Mouse (Mus musculus) intestine, embryonic 15.5 days (tissue): ENCODE measurements around the gene Slc26a6. TPM values are rescaled to one million over a fixed set of nuclear protein-coding genes. Genes with fewer than 3 reads are reported as not detected.

ENCODE experiments used
- ATAC-seq: fragments of 200-750 bp; cut with Nextera tagmentation; 2 replicates; pipeline ENCODE4 v1.8.0; 2017; ENCODE audit warnings: moderate TSS enrichment, moderate library complexity
- H3K27ac ChIP-seq: fragments of 300-500 bp; sonication (generic); 2 replicates; pipeline ENCODE4 v1.5.1; 2015; ENCODE audit warnings: mild to moderate bottlenecking, inconsistent platforms
- H3K27me3 ChIP-seq: fragments of 300-500 bp; sonication (generic); replicated peaks from 2 replicates; pipeline ENCODE4 v1.6.1; 2015; ENCODE audit warnings: inconsistent platforms
- H3K36me3 ChIP-seq: fragments of 300-500 bp; sonication (generic); 2 replicates; pipeline ENCODE4 v1.6.1; 2015; ENCODE audit warnings: inconsistent platforms
- H3K4me1 ChIP-seq: fragments of 300-500 bp; sonication (generic); replicated peaks from 2 replicates; pipeline ENCODE4 v1.6.1; 2015; ENCODE audit warnings: inconsistent platforms
- H3K4me2 ChIP-seq: fragments of 300-500 bp; sonication (generic); replicated peaks from 2 replicates; pipeline ENCODE4 v1.6.1; 2015; ENCODE audit warnings: mild to moderate bottlenecking, inconsistent platforms
- H3K4me3 ChIP-seq: fragments of 300-500 bp; sonication (generic); replicated peaks from 2 replicates; pipeline ENCODE4 v1.5.1; 2015; ENCODE audit warnings: inconsistent platforms
- H3K9ac ChIP-seq: fragments of 300-500 bp; sonication (generic); 2 replicates; pipeline ENCODE4 v1.6.1; 2015; ENCODE audit warnings: inconsistent platforms
- H3K9me3 ChIP-seq: fragments of 300-500 bp; sonication (generic); 2 replicates; pipeline ENCODE4 v1.6.1; 2016; ENCODE audit warnings: inconsistent platforms
- WGBS: fragments of 180-500 bp; shearing (Covaris S2); methylation state at CpG from one replicate; pipeline ENCODE4 v1.1.7; 2015; 5-methylcytosine and 5-hydroxymethylcytosine counted together
- polyA plus RNA-seq: library from polyadenylated mRNA; unstranded; fragments of >200 nt; fragmentation: Nextera tagmentation; extraction: Ambion mirVana; gene quantifications from 2 replicates; pipeline ENCODE4 v1.2.1, GENCODE M21; 2015

Gene Slc26a6
- polyA plus RNA-seq, 1 experiment from 2014 or later = 36.1 TPM

DNA sequence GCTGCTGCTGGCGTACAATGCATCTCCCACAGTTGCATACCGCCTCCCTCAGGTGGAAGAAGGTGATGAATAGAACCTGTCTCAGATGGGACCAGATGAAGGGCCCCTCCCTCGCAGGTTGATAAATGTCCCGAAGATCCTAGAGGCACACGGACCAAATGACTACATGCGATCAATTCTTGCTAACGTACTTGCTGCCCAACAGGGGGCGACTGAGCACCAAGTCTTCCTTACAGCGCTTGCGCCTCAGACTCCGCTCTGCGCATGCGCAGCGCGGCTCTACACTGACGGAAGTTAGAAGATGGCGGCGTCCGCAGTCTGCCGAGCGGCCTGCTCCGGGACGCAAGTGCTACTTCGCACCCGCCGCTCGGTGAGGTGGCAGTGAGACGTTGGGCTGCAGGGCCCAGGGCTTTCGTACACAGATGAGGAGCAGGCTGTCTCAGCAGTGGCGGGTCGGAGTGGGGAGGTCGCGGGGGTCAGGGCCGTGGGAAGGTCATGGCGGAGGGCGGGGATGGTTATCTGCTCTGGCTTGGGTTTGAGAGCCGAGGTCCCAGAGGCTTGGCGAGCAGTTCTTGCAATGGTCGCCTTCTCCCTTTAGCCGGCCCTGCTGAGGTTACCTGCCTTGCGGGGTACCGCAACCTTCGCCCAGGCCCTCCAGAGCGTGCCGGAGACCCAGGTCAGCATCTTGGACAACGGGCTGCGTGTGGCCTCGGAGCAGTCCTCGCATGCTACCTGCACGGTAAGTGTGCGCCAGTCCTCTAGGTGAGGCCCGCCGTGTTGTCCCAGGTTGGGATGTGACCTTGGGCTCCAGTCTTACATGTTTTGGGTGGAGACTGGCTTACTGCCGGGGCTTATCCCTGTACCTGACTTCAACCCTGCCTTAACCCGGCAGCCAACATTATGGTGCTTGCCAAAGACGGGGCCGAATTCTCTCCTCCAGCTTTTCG is 83.6 kb downstream of the Slc26a6 start, which contains the start of gene Uqcrc1:
Gene Uqcrc1, plus strand, starts transcription at position 216 of the 947 bp plus-strand sequence.
- ATAC-seq = peak; percentile 95
- Histone ChIP-seq H3K4me1 (peaks cover 4% of the 10 kb centered on the region; the same call in 1 of the 2 replicates), H3K4me3 (peak within 1 kb of the TSS; percentile 67), H3K36me3 (peaks cover 18% of the 10 kb centered on the region), H3K27ac (peak within 1 kb of the TSS; percentile 32), H3K9me3 (no peaks in the 10 kb centered on the region), H3K9ac (peak within 1 kb of the TSS; percentile 74), H3K27me3 (no peaks in the 10 kb centered on the region), H3K4me2 (peak within 1 kb of the TSS; percentile 59)
- WGBS = 1% methylated on average over 58 of the region's 58 CpGs

DNA sequence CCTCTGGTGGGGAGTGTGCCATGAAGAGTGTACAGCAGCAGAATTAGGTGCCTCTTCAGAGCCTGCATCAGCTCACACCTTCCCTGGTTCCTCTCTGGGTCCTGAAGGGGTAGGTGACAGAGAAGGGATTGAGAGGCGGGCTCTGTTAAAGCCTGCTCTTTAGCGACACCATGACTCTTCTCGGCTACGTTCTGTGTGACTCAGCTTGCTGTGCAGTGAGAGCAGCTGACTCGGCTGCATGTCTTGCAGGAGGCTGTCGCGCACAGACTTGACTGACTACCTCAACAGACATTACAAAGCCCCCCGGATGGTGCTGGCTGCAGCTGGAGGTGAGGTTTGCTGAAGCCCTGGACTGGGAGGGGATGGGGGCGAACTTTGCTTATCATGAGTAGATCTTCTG is 92.0 kb downstream of the Slc26a6 start:
- 84% methylated on average over 9 of the region's 9 CpGs for WGBS
- Histone ChIP-seq H3K4me3 (no peak overlapping the region), H3K27ac (no peak overlapping the region), H3K4me1 (no peaks in the 10 kb centered on the region), H3K9me3 (no peaks in the 10 kb centered on the region), H3K4me2 (no peak overlapping the region), H3K36me3 (peaks cover 53% of the 10 kb centered on the region), H3K9ac (no peak overlapping the region), H3K27me3 (no peaks in the 10 kb centered on the region)
- no peak for ATAC-seq

DNA sequence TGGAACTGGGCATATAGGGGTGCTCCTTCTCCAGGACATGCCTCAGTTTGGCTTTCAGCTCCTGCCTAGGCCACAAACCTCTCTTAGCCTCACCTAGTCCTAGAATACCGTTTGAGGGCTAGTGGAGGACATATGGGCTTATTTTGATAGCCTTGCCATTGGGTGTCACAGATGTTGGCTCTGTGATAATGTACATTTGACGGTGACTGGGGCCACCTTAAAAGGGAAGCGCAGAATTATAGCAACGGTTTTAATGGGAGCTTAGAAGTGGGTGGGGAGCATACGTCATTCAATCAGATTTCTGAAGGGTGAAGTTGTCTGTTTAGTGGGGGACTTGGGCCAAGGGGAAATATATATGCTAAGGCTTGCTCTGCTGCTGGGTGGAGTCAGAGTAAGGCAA is 92.5 kb downstream of the Slc26a6 start:
- Histone ChIP-seq H3K27ac (no peak overlapping the region), H3K36me3 (peaks cover 57% of the 10 kb centered on the region), H3K4me1 (no peaks in the 10 kb centered on the region), H3K4me2 (no peak overlapping the region), H3K9ac (no peak overlapping the region), H3K27me3 (no peaks in the 10 kb centered on the region), H3K9me3 (no peaks in the 10 kb centered on the region), H3K4me3 (no peak overlapping the region)
- 82% methylated on average over 5 of the region's 5 CpGs for WGBS
- no peak for ATAC-seq

DNA sequence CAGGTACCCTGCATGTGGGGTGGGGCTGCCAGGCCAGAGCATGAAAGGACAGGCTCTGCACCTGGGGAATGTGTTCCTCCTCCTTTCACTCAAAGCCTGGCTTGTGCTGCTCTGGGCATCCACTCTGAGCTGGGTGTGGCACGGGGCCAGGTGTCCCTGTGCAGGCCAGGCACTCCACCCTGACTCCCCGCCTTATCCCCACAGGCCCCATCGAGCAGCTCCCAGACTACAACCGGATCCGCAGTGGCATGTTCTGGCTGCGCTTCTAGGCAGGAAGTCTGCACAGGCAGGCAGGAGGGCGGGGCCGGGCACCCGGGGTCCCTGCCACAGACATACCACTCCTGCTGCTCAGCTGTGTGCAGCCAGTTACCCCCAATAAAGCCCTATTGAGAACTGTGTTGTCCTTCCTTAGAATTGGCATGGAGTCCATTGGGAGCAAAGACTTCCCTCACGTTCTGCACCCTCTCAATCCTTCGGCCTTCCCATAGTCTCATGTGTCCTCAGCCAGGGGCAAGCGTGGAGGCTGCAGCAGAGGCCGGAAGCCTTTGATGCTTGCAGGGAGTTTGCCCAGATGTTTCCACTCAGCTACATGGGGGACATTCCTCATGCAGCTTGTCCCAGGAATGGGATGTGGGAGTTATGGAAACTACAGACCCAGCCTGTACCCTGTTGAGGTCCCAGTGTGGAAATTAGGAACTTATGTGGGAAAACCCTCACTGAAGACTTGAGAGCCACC is 96.3 kb downstream of the Slc26a6 start:
- peak overlapping the region; percentile 22; the same call in 1 of the 2 replicates for H3K27ac ChIP-seq

DNA sequence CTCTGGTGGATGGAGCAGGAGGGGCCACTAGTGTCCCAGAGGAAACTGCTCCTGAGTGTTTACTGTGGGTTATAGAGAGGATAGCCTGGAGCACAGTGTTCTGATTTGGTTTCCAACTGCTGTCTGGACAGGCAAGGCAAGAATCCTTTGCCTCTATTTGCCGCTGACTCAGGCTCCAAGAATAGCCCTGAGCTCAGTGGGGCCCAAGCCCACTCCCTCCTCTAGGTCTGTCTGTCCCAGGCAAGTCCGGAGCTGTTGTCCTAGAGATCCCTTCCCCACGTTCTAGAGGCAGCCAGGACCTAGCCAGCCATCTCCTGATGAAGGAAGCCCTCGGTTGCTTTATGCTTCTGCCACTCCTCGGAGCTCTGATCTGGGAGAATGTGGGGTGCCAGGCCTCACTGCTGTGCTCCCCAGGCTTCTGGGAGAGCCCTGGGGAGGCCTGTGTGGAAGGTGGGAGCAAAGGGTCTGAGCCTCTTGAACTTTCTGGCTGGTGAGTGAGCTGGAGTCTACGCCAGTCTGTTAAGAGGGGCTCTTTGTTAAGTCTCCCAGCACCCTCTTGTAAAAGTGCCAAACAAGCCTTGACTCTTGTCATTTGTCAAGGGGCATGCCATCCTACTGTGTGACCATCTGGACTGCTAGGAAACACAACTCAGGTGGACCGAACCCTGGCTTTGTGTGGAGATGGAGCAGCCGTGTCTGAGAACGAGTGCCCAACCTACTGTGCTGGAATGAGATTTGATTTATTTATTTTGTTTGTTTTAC is 97.1 kb downstream of the Slc26a6 start:
- H3K4me3 ChIP-seq = no peak overlapping the region
- H3K36me3 ChIP-seq = peaks cover 33% of the 10 kb centered on the region
- peaks cover 12% of the 10 kb centered on the region for H3K27me3 ChIP-seq
- no peak overlapping the region for H3K9ac ChIP-seq
- H3K9me3 ChIP-seq = no peaks in the 10 kb centered on the region
- H3K4me2 ChIP-seq = no peak overlapping the region
- no peak overlapping the region for H3K27ac ChIP-seq
- WGBS = 85% methylated on average over 9 of the region's 9 CpGs
- no peaks in the 10 kb centered on the region; the same call in 1 of the 2 replicates for H3K4me1 ChIP-seq
- ATAC-seq = 0 out of 2 replicates have a peak, but pooled peaks have one; percentile 2

More for the DNA sequence above, 96.3 kb downstream of the Slc26a6 start:
- H3K27me3 ChIP-seq = peaks cover 12% of the 10 kb centered on the region
- no peaks in the 10 kb centered on the region; the same call in 1 of the 2 replicates for H3K4me1 ChIP-seq
- no peaks in the 10 kb centered on the region for H3K9me3 ChIP-seq
- peaks cover 39% of the 10 kb centered on the region for H3K36me3 ChIP-seq
- no peak overlapping the region for H3K4me2 ChIP-seq
- H3K9ac ChIP-seq = no peak overlapping the region
- WGBS = 72% methylated on average over 13 of the region's 13 CpGs
- H3K4me3 ChIP-seq = no peak overlapping the region
- ATAC-seq = peak; percentile 24; the same call in 1 of the 2 replicates

DNA sequence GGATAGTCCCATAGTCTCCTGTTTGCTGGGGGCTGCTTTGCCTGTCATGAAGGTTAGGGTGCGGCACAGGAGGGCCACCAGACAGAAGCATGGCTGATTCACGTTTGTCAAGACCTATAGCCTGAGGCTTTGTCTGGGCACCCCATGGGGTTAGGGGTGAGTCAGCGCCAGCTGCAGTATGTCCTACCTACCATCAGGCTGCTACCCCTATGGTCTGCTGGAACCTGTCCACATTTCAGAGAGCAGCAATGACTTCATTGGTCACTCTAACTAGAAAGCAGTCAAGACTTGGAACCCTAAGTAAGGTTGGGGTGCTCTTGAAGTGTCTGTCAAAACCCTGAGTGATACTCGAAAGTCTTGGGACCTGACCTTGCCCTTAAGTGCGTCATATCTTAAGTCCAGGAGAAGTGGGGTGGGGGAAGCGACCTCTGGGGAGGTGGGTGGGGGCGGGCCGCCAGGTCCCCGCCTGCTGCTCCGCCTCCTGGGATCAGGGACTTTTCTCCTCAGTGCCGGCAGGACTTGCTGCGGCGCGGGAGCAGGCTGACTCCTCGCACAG is 100.1 kb downstream of the Slc26a6 start, which contains the start of gene Col7a1:
Gene Col7a1, plus strand, starts transcription at position 506 of the 556 bp plus-strand sequence.
- ATAC-seq = no peak
- Histone ChIP-seq H3K27me3 (peaks cover 12% of the 10 kb centered on the region), H3K27ac (no peak within 1 kb of the TSS), H3K4me1 (no peaks in the 10 kb centered on the region; the same call in 1 of the 2 replicates), H3K9ac (no peak within 1 kb of the TSS), H3K4me3 (peak within 1 kb of the TSS; percentile 20; the same call in 1 of the 2 replicates), H3K9me3 (no peaks in the 10 kb centered on the region), H3K4me2 (peak within 1 kb of the TSS; percentile 51), H3K36me3 (peaks cover 7% of the 10 kb centered on the region)
- WGBS = 10% methylated on average over 15 of the region's 15 CpGs

DNA sequence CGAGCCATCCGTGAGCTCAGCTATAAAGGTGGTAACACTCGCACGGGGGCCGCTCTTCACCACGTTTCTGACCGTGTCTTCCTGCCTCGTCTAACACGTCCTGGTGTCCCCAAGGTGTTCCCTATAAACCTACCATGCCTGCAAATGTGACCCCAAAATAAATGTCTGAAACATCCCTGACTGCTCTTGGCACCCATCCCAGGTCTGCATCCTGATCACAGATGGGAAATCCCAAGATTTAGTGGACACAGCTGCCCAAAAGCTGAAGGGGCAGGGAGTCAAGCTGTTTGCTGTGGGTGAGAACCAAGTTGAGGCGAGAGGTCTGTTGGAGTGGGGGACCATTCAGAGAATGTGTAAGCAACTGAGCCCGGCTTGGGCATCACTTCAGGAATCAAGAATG is 102.2 kb downstream of the Slc26a6 start:
- Histone ChIP-seq H3K9me3 (no peaks in the 10 kb centered on the region), H3K36me3 (peaks cover 2% of the 10 kb centered on the region), H3K4me2 (no peak overlapping the region), H3K9ac (no peak overlapping the region), H3K4me3 (no peak overlapping the region), H3K27me3 (peaks cover 12% of the 10 kb centered on the region), H3K4me1 (no peaks in the 10 kb centered on the region; the same call in 1 of the 2 replicates), H3K27ac (no peak overlapping the region)
- no peak for ATAC-seq
- WGBS = 84% methylated on average over 11 of the region's 11 CpGs

DNA sequence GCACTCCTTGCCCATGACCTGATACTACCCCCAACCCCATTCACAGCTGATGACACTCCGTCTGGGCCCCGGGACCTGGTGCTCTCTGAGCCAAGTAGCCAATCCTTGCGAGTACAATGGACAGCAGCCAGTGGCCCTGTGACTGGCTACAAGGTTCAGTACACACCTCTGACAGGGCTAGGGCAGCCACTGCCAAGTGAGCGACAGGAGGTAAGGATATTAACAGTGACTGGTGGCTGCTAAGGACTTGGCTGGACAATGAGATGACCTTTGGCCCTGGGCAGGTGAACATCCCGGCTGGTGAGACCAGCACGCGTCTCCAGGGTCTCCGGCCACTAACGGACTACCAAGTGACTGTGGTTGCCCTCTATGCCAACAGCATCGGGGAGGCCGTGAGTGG is 102.8 kb downstream of the Slc26a6 start:
- Histone ChIP-seq H3K27me3 (peaks cover 12% of the 10 kb centered on the region), H3K4me2 (no peak overlapping the region), H3K4me3 (no peak overlapping the region), H3K27ac (no peak overlapping the region), H3K4me1 (no peaks in the 10 kb centered on the region; the same call in 1 of the 2 replicates), H3K36me3 (no peaks in the 10 kb centered on the region), H3K9me3 (no peaks in the 10 kb centered on the region), H3K9ac (no peak overlapping the region)
- WGBS = 87% methylated on average over 11 of the region's 11 CpGs
- ATAC-seq = no peak

Other genes with a start within 250 kb of the Slc26a6 start
- gene Arih2, start 203.9 kb upstream of the Slc26a6 start, polyA plus RNA-seq = 41.0 and 46.4 TPM in 2 replicates
- gene Slc25a20, start 191.2 kb upstream of the Slc26a6 start, polyA plus RNA-seq = 77.1 and 83.3 TPM in 2 replicates
- gene Prkar2a, start 164.0 kb upstream of the Slc26a6 start, polyA plus RNA-seq = 51.9 and 55.0 TPM in 2 replicates
- 62.6 and 65.0 TPM in 2 replicates for gene Ip6k2, start 69.5 kb upstream of the Slc26a6 start, polyA plus RNA-seq
- 10.4 and 12.0 TPM in 2 replicates for gene Nckipsd, start 44.9 kb upstream of the Slc26a6 start, polyA plus RNA-seq
- 0.64 and 1.3 TPM in 2 replicates for gene Celsr3, start 27.0 kb upstream of the Slc26a6 start, polyA plus RNA-seq
- gene Tmem89, start 61.3 kb downstream of the Slc26a6 start, polyA plus RNA-seq = 0.34 TPM in 1 of 2 replicates, not detected in the other
- 568 and 640 TPM in 2 replicates for gene Uqcrc1, start 83.3 kb downstream of the Slc26a6 start, polyA plus RNA-seq
- 0.85 and 2.4 TPM in 2 replicates for gene Col7a1, start 100.3 kb downstream of the Slc26a6 start, polyA plus RNA-seq
- not detected in 2 replicates for gene Ucn2, start 132.7 kb downstream of the Slc26a6 start, polyA plus RNA-seq
- 11.5 and 17.0 TPM in 2 replicates for gene Pfkfb4, start 138.5 kb downstream of the Slc26a6 start, polyA plus RNA-seq
- gene Shisa5, start 185.3 kb downstream of the Slc26a6 start, polyA plus RNA-seq = 112 and 121 TPM in 2 replicates
- 12.5 and 13.4 TPM in 2 replicates for gene Trex1, start 206.5 kb downstream of the Slc26a6 start, polyA plus RNA-seq
- 21.3 and 22.4 TPM in 2 replicates for gene Atrip, start 220.8 kb downstream of the Slc26a6 start, polyA plus RNA-seq
- 16.1 and 17.2 TPM in 2 replicates for gene Ccdc51, start 229.2 kb downstream of the Slc26a6 start, polyA plus RNA-seq
- 619 and 707 TPM in 2 replicates for gene Tma7, start 229.3 kb downstream of the Slc26a6 start, polyA plus RNA-seq
- gene Plxnb1, start 242.1 kb downstream of the Slc26a6 start, polyA plus RNA-seq = 7.1 TPM in 2 replicates